16 mouse cellular contexts compared by ENCODE assay signal in the genomic region with DNA sequence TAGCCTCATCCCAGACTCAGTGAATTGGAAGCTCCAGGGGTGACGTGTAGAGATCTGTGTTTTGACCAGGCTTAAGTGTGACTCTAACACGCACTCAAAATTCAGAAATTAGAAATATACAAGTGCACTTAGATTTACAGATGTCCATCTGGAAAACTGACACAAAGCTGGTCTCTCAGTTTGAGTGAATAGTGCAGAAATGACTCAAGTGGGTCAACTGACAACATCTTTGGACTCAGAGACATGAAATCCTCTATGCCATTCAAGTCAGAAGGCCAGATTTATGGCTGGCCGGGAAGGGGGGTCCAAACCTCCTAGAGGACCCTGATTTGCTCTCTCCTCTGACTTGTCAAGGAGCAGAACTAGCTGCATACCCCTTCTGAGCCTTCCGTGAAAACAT.
DNase-seq lines count a peak whose midpoint lies in the region; TF ChIP-seq lines count a peak whose summit lies in the region.
"Had no signal": no experiment of that assay in that cellular context is flagged by ENCODE, and none has a peak within 500 bp of the region (broad histone marks: within the 10 kb centered on the region; RNA-seq: fewer than 3 reads in every experiment).

No protein-coding gene starts in this region.

- H3K4me1 ChIP-seq in CH12.LX (ENCODE audit: control insufficient read depth in 1 of 2, insufficient read depth in 2 of 2), result peaks cover 11 to 12% of the 10 kb centered on the region in 2 experiments

- no peak for TF ChIP-seq POLR2A in CH12.LX (IDR thresholded peaks at IDR 0.05; ENCODE audit: low read depth, low read length)

- peak; percentile 98 for TF ChIP-seq EP300 in CH12.LX (IDR thresholded peaks at IDR 0.05; ENCODE audit: low read length)

- no peaks in the 10 kb centered on the region for H3K36me3 ChIP-seq in CH12.LX (replicated peaks in 1 of 2; ENCODE audit: control insufficient read depth in 1 of 2, insufficient read depth in 1 of 2, low read length in 1 of 2)
- H3K36me3 ChIP-seq: G1E had no signal

- DNase-seq in CH12.LX (ENCODE audit: extremely low read depth), result no peak
- DNase-seq in gastrocnemius, adult 18-20 months (ENCODE audit: low spot score), result no peak
- DNase-seq: adrenal gland, adult 2 months; adrenal gland, adult 8-10 months; adrenal gland, postnatal 10 days; adrenal gland, postnatal 14 days; adrenal gland, postnatal 25 days; adrenal gland, postnatal 36 days; B cell, adult 2 months; cerebellum, adult 11 months; cerebellum, adult 11-12 months; cerebellum, adult 18-20 months; cerebellum, adult 2 months; cerebellum, adult 8-10 months had no signal

- dilution Hi-C loops in CH12.LX (cut with MboI; ENCODE audit: extremely low pct_ligation_motif_present, extremely low pct_unique_long_range_greater_than_20kb, low sequenced_read_pairs), result no loop called here

- no peaks in the 10 kb centered on the region for H3K79me2 ChIP-seq in CH12.LX (replicated peaks; ENCODE audit: control insufficient read depth, extremely low read depth, insufficient read depth, poor library complexity, severe bottlenecking)

- no peak overlapping the region for H3K27ac ChIP-seq in CH12.LX (ENCODE audit: insufficient read depth, low read depth)

- no peak overlapping the region for H3K9ac ChIP-seq in CH12.LX (ENCODE audit: insufficient read depth, low read depth)

- no peak overlapping the region for H3K4me3 ChIP-seq in CH12.LX (replicated peaks in 1 of 3; ENCODE audit: low read depth in 2 of 3, low read length in 2 of 3, poor library complexity in 1 of 3)

- TF ChIP-seq RAD21 in CH12.LX (IDR thresholded peaks at IDR 0.05; ENCODE audit: low read depth, low read length), result no peak

- no peaks in the 10 kb centered on the region for H3K27me3 ChIP-seq in CH12.LX (replicated peaks)
- H3K27me3 ChIP-seq: Patski had no signal

- no peak for TF ChIP-seq CTCF in CH12.LX (conservative IDR thresholded peaks at IDR 0.05 in 1 of 2, IDR thresholded peaks at IDR 0.05 in 1 of 2; ENCODE audit: low read depth in 2 of 2, low read length in 2 of 2)

- H3K9me3 ChIP-seq in CH12.LX (replicated peaks; ENCODE audit: low read length), result no peaks in the 10 kb centered on the region

- in situ Hi-C loops in CH12.LX (cut with MboI; ENCODE audit: low pct_ligation_motif_present, low pct_unique_long_range_greater_than_20kb, low sequenced_read_pairs), result no loop called here

- 0 out of 2 replicates have a peak overlapping the region, but pooled peaks have one; percentile 10 for H3K4me2 ChIP-seq in CH12.LX (ENCODE audit: insufficient read depth, low read depth, poor library complexity, severe bottlenecking)

TF ChIP-seq in CH12.LX, 34 proteins besides CTCF, POLR2A, EP300 and RAD21:
- no peak for TF ChIP-seq ZMIZ1 (IDR thresholded peaks at IDR 0.05; ENCODE audit: low read depth, low read length)
- TF ChIP-seq KAT2A (IDR thresholded peaks at IDR 0.05; ENCODE audit: insufficient replicate concordance, low read length), result no peak
- TF ChIP-seq UBTF (IDR thresholded peaks at IDR 0.05; ENCODE audit: low read depth, low read length), result no peak
- no peak for TF ChIP-seq MAX (IDR thresholded peaks at IDR 0.05; ENCODE audit: low read length)
- peak; percentile 88 for TF ChIP-seq TCF12 (IDR thresholded peaks at IDR 0.05; ENCODE audit: low read depth, low read length)
- no peak for TF ChIP-seq MXI1 (IDR thresholded peaks at IDR 0.05; ENCODE audit: low read depth, low read length)
- peak; percentile 99 for TF ChIP-seq IRF4 (IDR thresholded peaks at IDR 0.05; ENCODE audit: low read depth, low read length)
- TF ChIP-seq SMC3 (IDR thresholded peaks at IDR 0.05; ENCODE audit: low read depth, low read length), result no peak
- TF ChIP-seq ZKSCAN1 (IDR thresholded peaks at IDR 0.05; ENCODE audit: borderline replicate concordance, low read depth, low read length), result no peak
- peak; percentile 51; the same call in 1 of the 2 replicates for TF ChIP-seq BHLHE40 (IDR thresholded peaks at IDR 0.05; ENCODE audit: low read depth, low read length)
- peak; percentile 63; the same call in 1 of the 2 replicates for TF ChIP-seq CHD2 (IDR thresholded peaks at IDR 0.05; ENCODE audit: low read length)
- TF ChIP-seq ZC3H11A (IDR thresholded peaks at IDR 0.05; ENCODE audit: low read depth, low read length), result no peak
- no peak for TF ChIP-seq SIN3A (IDR thresholded peaks at IDR 0.05; ENCODE audit: low read length)
- TF ChIP-seq USF2 (conservative IDR thresholded peaks at IDR 0.05; ENCODE audit: low read depth, low read length), result no peak
- TF ChIP-seq MYC (IDR thresholded peaks at IDR 0.05; ENCODE audit: low read depth, low read length), result no peak
- TF ChIP-seq PAX5 (IDR thresholded peaks at IDR 0.05; ENCODE audit: low read length), result no peak
- no peak for TF ChIP-seq POLR2AphosphoS2 (IDR thresholded peaks at IDR 0.05; ENCODE audit: low read depth, low read length)
- no peak for TF ChIP-seq MAZ (IDR thresholded peaks at IDR 0.05; ENCODE audit: low read depth, low read length)
- no peak; the same call in 1 of the 2 replicates for TF ChIP-seq ETS1 (conservative IDR thresholded peaks at IDR 0.05; ENCODE audit: low read depth, low read length)
- peak; percentile 97 for TF ChIP-seq JUND (conservative IDR thresholded peaks at IDR 0.05; ENCODE audit: low read depth, low read length)
- no peak for TF ChIP-seq ELF1 (IDR thresholded peaks at IDR 0.05; ENCODE audit: low read depth, low read length)
- no peak for TF ChIP-seq NRF1 (IDR thresholded peaks at IDR 0.05; ENCODE audit: low read depth, low read length)
- no peak for TF ChIP-seq MAFK (IDR thresholded peaks at IDR 0.05; ENCODE audit: insufficient replicate concordance, low read length)
- no peak for TF ChIP-seq CHD1 (IDR thresholded peaks at IDR 0.05; ENCODE audit: low read depth, low read length)
- peak; percentile 59; the same call in 1 of the 2 replicates for TF ChIP-seq MEF2A (IDR thresholded peaks at IDR 0.05; ENCODE audit: borderline replicate concordance, low read depth, low read length)
- no peak for TF ChIP-seq USF1 (IDR thresholded peaks at IDR 0.05; ENCODE audit: low read depth, low read length)
- peak; percentile 98 for TF ChIP-seq RCOR1 (conservative IDR thresholded peaks at IDR 0.05; ENCODE audit: low read depth, low read length)
- TF ChIP-seq NELFE (IDR thresholded peaks at IDR 0.05; ENCODE audit: low read depth, low read length), result no peak
- TF ChIP-seq JUN (IDR thresholded peaks at IDR 0.05; ENCODE audit: insufficient read depth, low read depth, low read length), result peak; percentile 97
- no peak for TF ChIP-seq GABPA (IDR thresholded peaks at IDR 0.05; ENCODE audit: insufficient replicate concordance, low read depth, low read length)
- no peak for TF ChIP-seq HCFC1 (IDR thresholded peaks at IDR 0.05; ENCODE audit: low read depth, low read length)
- TF ChIP-seq TBP (conservative IDR thresholded peaks at IDR 0.05; ENCODE audit: low read depth, low read length), result no peak
- no peak for TF ChIP-seq E2F4 (IDR thresholded peaks at IDR 0.05; ENCODE audit: insufficient replicate concordance, low read depth, low read length)
- no peak for TF ChIP-seq ZNF384 (IDR thresholded peaks at IDR 0.05; ENCODE audit: low read depth, low read length)
